Mouse (Mus musculus) heart, embryonic 14.5 days (tissue): ENCODE measurements at regions not wholly inside any gene's neighbourhood (a gene's known extent, or its start where the extent isn't known, plus 50 kb on each side); places are given as distances from the start of the nearest gene placed in this dataset.

Experiments
- ATAC-seq: fragments of 200-750 bp; cut with Nextera tagmentation; 2 replicates; pipeline ENCODE4 v1.8.0; 2017; ENCODE audit warnings: low read depth, moderate TSS enrichment; ENCODE audit not compliant: insufficient number of reproducible peaks, insufficient read depth, low FRiP score
- H3K27ac ChIP-seq, 2 experiments: fragments of 200-500 bp in 1 of 2; fragments of 300-500 bp in 1 of 2; sonication (generic) in 1 of 2; replicated peaks in 1 of 2; 2 replicates each; pipeline ENCODE4 v1.5.1; 2012 to 2014; ENCODE audit warnings: low read depth in 2 of 2, low read length in 2 of 2, control low read depth in 1 of 2, mild to moderate bottlenecking in 1 of 2, mixed read lengths in 1 of 2; ENCODE audit not compliant: control insufficient read depth in 1 of 2, insufficient read depth in 1 of 2
- H3K27me3 ChIP-seq: fragments of 300-500 bp; sonication (generic); 2 replicates; pipeline ENCODE4 v1.6.1; 2014; ENCODE audit warnings: mild to moderate bottlenecking, low read length, control low read depth; ENCODE audit not compliant: control insufficient read depth, insufficient read depth
- H3K36me3 ChIP-seq: fragments of 300-500 bp; sonication (generic); 2 replicates; pipeline ENCODE4 v1.6.1; 2014; ENCODE audit warnings: mild to moderate bottlenecking, control low read depth, low read length, mixed read lengths; ENCODE audit not compliant: control insufficient read depth, insufficient read depth
- H3K4me1 ChIP-seq, 2 experiments: fragments of 200-500 bp in 1 of 2; fragments of 300-500 bp in 1 of 2; sonication (generic) in 1 of 2; 2 replicates each; pipeline ENCODE4 v1.6.1; 2012 to 2014; ENCODE audit warnings: low read length in 2 of 2, control low read depth in 1 of 2, mixed read lengths in 1 of 2; ENCODE audit not compliant: control insufficient read depth in 2 of 2, insufficient read depth in 2 of 2
- H3K4me2 ChIP-seq: fragments of 300-500 bp; sonication (generic); 2 replicates; pipeline ENCODE4 v1.6.1; 2014; ENCODE audit warnings: mild to moderate bottlenecking, low read length
- H3K4me3 ChIP-seq, 2 experiments: fragments of 200-500 bp in 1 of 2; fragments of 300-500 bp in 1 of 2; sonication (generic) in 1 of 2; 2 replicates each; pipeline ENCODE4 v1.5.1; 2012 to 2014; ENCODE audit warnings: low read length in 2 of 2, mild to moderate bottlenecking in 2 of 2, control low read depth in 1 of 2, low read depth in 1 of 2, moderate library complexity in 1 of 2; ENCODE audit not compliant: control insufficient read depth in 1 of 2, insufficient read depth in 1 of 2
- H3K9ac ChIP-seq: fragments of 300-500 bp; sonication (generic); 2 replicates; pipeline ENCODE4 v1.6.1; 2014; ENCODE audit warnings: mild to moderate bottlenecking, low read length
- H3K9me3 ChIP-seq: fragments of 300-500 bp; sonication (generic); 2 replicates; pipeline ENCODE4 v1.6.1; 2016; ENCODE audit warnings: low read length, control low read depth; ENCODE audit not compliant: control insufficient read depth
- WGBS: fragments of 180-500 bp; shearing (Covaris S2); extraction: QIAGEN DNeasy Blood & Tissue Kit; methylation state at CpG from one replicate; pipeline ENCODE4 v1.1.7; 2014; 5-methylcytosine and 5-hydroxymethylcytosine counted together

- 76% methylated on average over 19 of the region's 19 CpGs for WGBS
- Histone ChIP-seq H3K4me1 (no peaks in the 10 kb centered on the region), H3K4me3 (no peak overlapping the region), H3K9ac (no peak overlapping the region), H3K9me3 (no peaks in the 10 kb centered on the region), H3K4me2 (no peak overlapping the region), H3K27me3 (no peaks in the 10 kb centered on the region), H3K36me3 (no peaks in the 10 kb centered on the region), H3K27ac (no peak overlapping the region)
- ATAC-seq, result no peak
These were observed 136.9 kb upstream of the Rpl34 start for GRCm38 (mm10) chr3:130866952-130867632.

GRCm38 (mm10) chr3:130864783-130865182 is 134.6 kb upstream of the Rpl34 start:
- Histone ChIP-seq H3K36me3 (no peaks in the 10 kb centered on the region), H3K4me3 (no peak overlapping the region), H3K27ac (no peak overlapping the region), H3K9me3 (no peaks in the 10 kb centered on the region), H3K9ac (no peak overlapping the region), H3K4me1 (no peaks in the 10 kb centered on the region), H3K27me3 (no peaks in the 10 kb centered on the region), H3K4me2 (no peak overlapping the region)
- WGBS, result 56% methylated on average over 1 of the region's 1 CpGs
- no peak for ATAC-seq

- WGBS, result 89% methylated on average over 5 of the region's 5 CpGs
- ATAC-seq, result no peak
- H3K9ac ChIP-seq, result no peak overlapping the region
- H3K36me3 ChIP-seq, result no peaks in the 10 kb centered on the region
- H3K4me3 ChIP-seq, result no peak overlapping the region
- no peaks in the 10 kb centered on the region for H3K4me1 ChIP-seq
- no peak overlapping the region for H3K27ac ChIP-seq
- H3K4me2 ChIP-seq, result no peak overlapping the region
- H3K9me3 ChIP-seq, result no peaks in the 10 kb centered on the region
- H3K27me3 ChIP-seq, result no peaks in the 10 kb centered on the region
These were observed 133.2 kb upstream of the Rpl34 start for GRCm38 (mm10) chr3:130863376-130863775.

GRCm38 (mm10) chr3:130860315-130860714 is 130.1 kb upstream of the Rpl34 start:
- H3K4me1 ChIP-seq, result no peaks in the 10 kb centered on the region
- WGBS, result 85% methylated on average over 5 of the region's 5 CpGs
- H3K4me3 ChIP-seq, result no peak overlapping the region
- ATAC-seq, result no peak
- no peak overlapping the region for H3K9ac ChIP-seq
- H3K27ac ChIP-seq, result no peak overlapping the region
- no peaks in the 10 kb centered on the region for H3K9me3 ChIP-seq
- H3K4me2 ChIP-seq, result no peak overlapping the region
- H3K27me3 ChIP-seq, result no peaks in the 10 kb centered on the region
- H3K36me3 ChIP-seq, result no peaks in the 10 kb centered on the region

- no peak for ATAC-seq
- Histone ChIP-seq H3K4me3 (no peak overlapping the region), H3K27me3 (no peaks in the 10 kb centered on the region), H3K4me1 (no peaks in the 10 kb centered on the region), H3K36me3 (no peaks in the 10 kb centered on the region), H3K9ac (no peak overlapping the region), H3K27ac (no peak overlapping the region), H3K4me2 (no peak overlapping the region), H3K9me3 (no peaks in the 10 kb centered on the region)
- WGBS, result 85% methylated on average over 9 of the region's 9 CpGs
These were observed 123.7 kb upstream of the Rpl34 start for GRCm38 (mm10) chr3:130853866-130854265.

GRCm38 (mm10) chr3:130850766-130851308 is 120.6 kb upstream of the Rpl34 start:
- no peak for ATAC-seq
- 61% methylated on average over 5 of the region's 5 CpGs for WGBS
- no peaks in the 10 kb centered on the region for H3K4me1 ChIP-seq

GRCm38 (mm10) chr3:130841755-130842154 is 111.6 kb upstream of the Rpl34 start:
- Histone ChIP-seq H3K9me3 (no peaks in the 10 kb centered on the region), H3K27ac (no peak overlapping the region), H3K4me3 (no peak overlapping the region), H3K27me3 (no peaks in the 10 kb centered on the region), H3K4me1 (no peaks in the 10 kb centered on the region), H3K36me3 (no peaks in the 10 kb centered on the region), H3K9ac (no peak overlapping the region), H3K4me2 (no peak overlapping the region)
- no peak for ATAC-seq
- WGBS, result 49% methylated on average over 1 of the region's 1 CpGs

More at GRCm38 (mm10) chr3:130850766-130851308, 120.6 kb upstream of the Rpl34 start:
- Histone ChIP-seq H3K27me3 (no peaks in the 10 kb centered on the region), H3K4me3 (no peak overlapping the region), H3K9me3 (no peaks in the 10 kb centered on the region), H3K27ac (no peak overlapping the region), H3K36me3 (no peaks in the 10 kb centered on the region), H3K9ac (no peak overlapping the region), H3K4me2 (no peak overlapping the region)

- no peaks in the 10 kb centered on the region for H3K36me3 ChIP-seq
- 82% methylated on average over 9 of the region's 9 CpGs for WGBS
- no peak for ATAC-seq
- no peak overlapping the region for H3K4me2 ChIP-seq
- H3K4me1 ChIP-seq, result no peaks in the 10 kb centered on the region
- no peak overlapping the region for H3K9ac ChIP-seq
- H3K27ac ChIP-seq, result no peak overlapping the region
- H3K9me3 ChIP-seq, result no peaks in the 10 kb centered on the region
- H3K4me3 ChIP-seq, result no peak overlapping the region
- H3K27me3 ChIP-seq, result no peaks in the 10 kb centered on the region
These were observed 109.8 kb upstream of the Rpl34 start for GRCm38 (mm10) chr3:130839924-130840440.
